Mouse (Mus musculus): ENCODE measurements around the gene D630003M21Rik. TPM values are rescaled to one million over a fixed set of nuclear protein-coding genes. Genes with fewer than 3 reads are reported as not detected.

D630003M21Rik gene
- polyA plus RNA-seq, 1 experiment, result 2.3 TPM

- H3K27ac ChIP-seq (ENCODE audit: insufficient read depth, low read length), result no peak overlapping the region
- DNase-seq, result no peak
- TF ChIP-seq POLR2A (IDR thresholded peaks at IDR 0.05; ENCODE audit: borderline replicate concordance, insufficient read depth, low read length) (no peak), CTCF (IDR thresholded peaks at IDR 0.05; ENCODE audit: borderline replicate concordance, insufficient read depth, low read depth, low read length) (no peak)
- 95% methylated on average over 18 of the region's 18 CpGs for WGBS
- peaks cover 9% of the 10 kb centered on the region for H3K4me1 ChIP-seq (ENCODE audit: control insufficient read depth, insufficient read depth, low read length)
- H3K27me3 ChIP-seq (ENCODE audit: control insufficient read depth, insufficient read depth, low read length), result no peaks in the 10 kb centered on the region
- no peak overlapping the region for H3K4me3 ChIP-seq (replicated peaks; ENCODE audit: insufficient read depth, low read depth, low read length)
These were observed 86.0 kb downstream of the D630003M21Rik start for GRCm38 (mm10) chr2:158142981-158143380.

DNA sequence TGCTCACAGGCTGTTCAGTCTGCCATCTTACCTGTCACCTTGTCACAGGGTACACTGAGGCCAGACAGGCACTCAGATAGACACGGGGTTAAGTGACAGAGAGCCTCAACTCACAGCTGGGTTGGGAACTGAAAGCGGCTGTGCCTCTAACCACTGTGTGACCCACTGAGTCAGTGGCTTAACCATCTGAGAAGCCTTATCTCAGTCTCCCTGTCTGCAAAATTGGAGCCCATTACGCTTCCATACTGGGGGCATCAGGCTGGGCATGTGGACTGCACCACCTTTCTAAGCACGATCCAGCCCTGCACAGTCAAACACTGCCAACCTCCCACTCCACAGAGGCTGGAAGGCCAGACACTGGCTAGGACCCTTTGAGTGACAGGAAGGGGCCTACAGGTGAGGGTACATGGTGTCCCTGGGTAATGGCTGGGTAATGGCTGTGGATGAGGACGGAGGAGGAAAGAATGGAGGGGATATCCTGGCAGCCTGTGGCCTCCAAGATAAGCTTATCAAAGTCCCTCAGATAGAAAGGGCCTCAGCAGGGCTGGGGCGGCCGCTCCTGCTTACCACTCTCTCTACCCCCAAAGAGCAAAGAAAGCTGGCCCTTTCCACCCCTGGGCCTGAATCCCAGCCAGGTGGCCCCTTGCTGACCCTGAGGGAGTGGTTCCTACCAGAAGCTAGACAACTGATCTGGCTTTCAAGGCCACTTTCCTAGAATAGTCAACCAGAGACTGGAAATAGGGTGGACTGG lies 87.2 kb downstream of the D630003M21Rik start:
- Histone ChIP-seq H3K27ac (ENCODE audit: insufficient read depth, low read length) (no peak overlapping the region), H3K4me1 (ENCODE audit: control insufficient read depth, insufficient read depth, low read length) (peaks cover 9% of the 10 kb centered on the region), H3K4me3 (replicated peaks; ENCODE audit: insufficient read depth, low read depth, low read length) (no peak overlapping the region), H3K27me3 (ENCODE audit: control insufficient read depth, insufficient read depth, low read length) (no peaks in the 10 kb centered on the region)
- WGBS, result 94% methylated on average over 7 of the region's 7 CpGs
- TF ChIP-seq POLR2A (IDR thresholded peaks at IDR 0.05; ENCODE audit: borderline replicate concordance, insufficient read depth, low read length) (no peak), CTCF (IDR thresholded peaks at IDR 0.05; ENCODE audit: borderline replicate concordance, insufficient read depth, low read depth, low read length) (no peak)
- no peak for DNase-seq

DNA sequence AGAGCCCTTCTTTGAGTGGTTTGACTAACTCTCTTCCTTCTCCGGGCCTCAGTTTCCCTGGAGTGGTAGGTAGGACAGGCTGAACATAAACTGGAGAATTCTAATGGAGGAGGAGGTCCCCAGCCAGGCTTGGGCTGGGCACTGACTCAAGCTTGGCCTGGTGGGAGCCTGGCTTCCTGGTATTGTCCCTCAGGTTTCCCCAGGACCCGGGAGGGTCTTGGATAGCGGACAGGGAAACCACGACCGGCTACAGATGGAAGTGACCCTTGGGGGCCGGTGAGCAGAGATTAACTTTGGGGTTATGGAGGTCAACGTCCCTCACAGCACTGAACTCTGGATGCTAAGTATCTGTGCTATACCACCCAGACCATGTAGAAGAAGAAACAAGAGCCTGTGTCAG lies 87.8 kb downstream of the D630003M21Rik start:
- Histone ChIP-seq H3K27me3 (ENCODE audit: control insufficient read depth, insufficient read depth, low read length) (no peaks in the 10 kb centered on the region), H3K4me1 (ENCODE audit: control insufficient read depth, insufficient read depth, low read length) (peaks cover 9% of the 10 kb centered on the region), H3K27ac (ENCODE audit: insufficient read depth, low read length) (no peak overlapping the region), H3K4me3 (replicated peaks; ENCODE audit: insufficient read depth, low read depth, low read length) (no peak overlapping the region)
- TF ChIP-seq POLR2A (IDR thresholded peaks at IDR 0.05; ENCODE audit: borderline replicate concordance, insufficient read depth, low read length) (no peak), CTCF (IDR thresholded peaks at IDR 0.05; ENCODE audit: borderline replicate concordance, insufficient read depth, low read depth, low read length) (no peak)
- 90% methylated on average over 7 of the region's 7 CpGs for WGBS
- DNase-seq, result no peak

- 95% methylated on average over 5 of the region's 5 CpGs for WGBS
- no peak for DNase-seq
- peaks cover 9% of the 10 kb centered on the region for H3K4me1 ChIP-seq (ENCODE audit: control insufficient read depth, insufficient read depth, low read length)
- H3K27me3 ChIP-seq (ENCODE audit: control insufficient read depth, insufficient read depth, low read length), result no peaks in the 10 kb centered on the region
- no peak overlapping the region for H3K4me3 ChIP-seq (replicated peaks; ENCODE audit: insufficient read depth, low read depth, low read length)
- TF ChIP-seq POLR2A (IDR thresholded peaks at IDR 0.05; ENCODE audit: borderline replicate concordance, insufficient read depth, low read length), result no peak
- H3K27ac ChIP-seq (ENCODE audit: insufficient read depth, low read length), result no peak overlapping the region
These were observed 88.4 kb downstream of the D630003M21Rik start for GRCm38 (mm10) chr2:158140664-158141063.

- Histone ChIP-seq H3K4me1 (ENCODE audit: control insufficient read depth, insufficient read depth, low read length) (peaks cover 9% of the 10 kb centered on the region), H3K27ac (ENCODE audit: insufficient read depth, low read length) (no peak overlapping the region), H3K27me3 (ENCODE audit: control insufficient read depth, insufficient read depth, low read length) (no peaks in the 10 kb centered on the region), H3K4me3 (replicated peaks; ENCODE audit: insufficient read depth, low read depth, low read length) (no peak overlapping the region)
- 32% methylated on average over 7 of the region's 7 CpGs for WGBS
- DNase-seq, result peak in 1 of 2 experiments; percentile 29
- TF ChIP-seq POLR2A (IDR thresholded peaks at IDR 0.05; ENCODE audit: borderline replicate concordance, insufficient read depth, low read length) (no peak), CTCF (IDR thresholded peaks at IDR 0.05; ENCODE audit: borderline replicate concordance, insufficient read depth, low read depth, low read length) (no peak)
These were observed 89.4 kb downstream of the D630003M21Rik start for GRCm38 (mm10) chr2:158139628-158140027.

DNA sequence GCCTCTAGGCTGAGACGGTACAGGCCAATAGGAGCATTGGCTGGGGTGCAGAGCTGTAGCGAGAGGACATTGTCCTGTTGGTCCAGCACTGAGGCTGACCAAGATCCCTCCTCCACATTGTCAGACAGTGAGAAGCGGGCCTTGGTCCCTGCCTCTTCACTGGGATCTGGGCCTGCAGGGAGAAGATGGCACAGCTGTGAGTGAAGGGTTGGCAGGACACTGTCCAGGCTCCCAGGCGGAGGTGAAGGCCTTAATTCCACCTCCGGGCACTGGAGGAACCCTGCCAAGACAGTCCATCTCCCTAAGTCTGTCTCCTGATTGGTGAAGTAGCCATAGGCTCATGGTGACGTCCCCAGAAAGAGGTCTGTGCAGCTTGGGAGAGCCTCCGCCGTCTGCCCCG lies 90.2 kb downstream of the D630003M21Rik start:
- Histone ChIP-seq H3K27ac (ENCODE audit: insufficient read depth, low read length) (no peak overlapping the region), H3K4me3 (replicated peaks; ENCODE audit: insufficient read depth, low read depth, low read length) (no peak overlapping the region), H3K4me1 (ENCODE audit: control insufficient read depth, insufficient read depth, low read length) (peaks cover 9% of the 10 kb centered on the region), H3K27me3 (ENCODE audit: control insufficient read depth, insufficient read depth, low read length) (no peaks in the 10 kb centered on the region)
- TF ChIP-seq POLR2A (IDR thresholded peaks at IDR 0.05; ENCODE audit: borderline replicate concordance, insufficient read depth, low read length) (no peak), CTCF (IDR thresholded peaks at IDR 0.05; ENCODE audit: borderline replicate concordance, insufficient read depth, low read depth, low read length) (no peak)
- WGBS, result 76% methylated on average over 9 of the region's 9 CpGs
- no peak for DNase-seq

- TF ChIP-seq CTCF (IDR thresholded peaks at IDR 0.05; ENCODE audit: borderline replicate concordance, insufficient read depth, low read depth, low read length), result no peak
- TF ChIP-seq POLR2A (IDR thresholded peaks at IDR 0.05; ENCODE audit: borderline replicate concordance, insufficient read depth, low read length), result no peak
- no peak overlapping the region for H3K4me3 ChIP-seq (replicated peaks; ENCODE audit: insufficient read depth, low read depth, low read length)
- WGBS, result 94% methylated on average over 12 of the region's 12 CpGs
- H3K27me3 ChIP-seq (ENCODE audit: control insufficient read depth, insufficient read depth, low read length), result no peaks in the 10 kb centered on the region
- no peak for DNase-seq
- H3K4me1 ChIP-seq (ENCODE audit: control insufficient read depth, insufficient read depth, low read length), result peaks cover 9% of the 10 kb centered on the region
- H3K27ac ChIP-seq (ENCODE audit: insufficient read depth, low read length), result no peak overlapping the region
These were observed 91.3 kb downstream of the D630003M21Rik start for GRCm38 (mm10) chr2:158137771-158138170.

- H3K4me3 ChIP-seq (replicated peaks; ENCODE audit: insufficient read depth, low read depth, low read length), result no peak overlapping the region
- no peaks in the 10 kb centered on the region for H3K27me3 ChIP-seq (ENCODE audit: control insufficient read depth, insufficient read depth, low read length)
- TF ChIP-seq POLR2A (IDR thresholded peaks at IDR 0.05; ENCODE audit: borderline replicate concordance, insufficient read depth, low read length) (no peak), CTCF (IDR thresholded peaks at IDR 0.05; ENCODE audit: borderline replicate concordance, insufficient read depth, low read depth, low read length) (no peak)
- 66% methylated on average over 7 of the region's 7 CpGs for WGBS
- DNase-seq, result no peak
- no peak overlapping the region for H3K27ac ChIP-seq (ENCODE audit: insufficient read depth, low read length)
- H3K4me1 ChIP-seq (ENCODE audit: control insufficient read depth, insufficient read depth, low read length), result peaks cover 20% of the 10 kb centered on the region
These were observed 92.8 kb downstream of the D630003M21Rik start for GRCm38 (mm10) chr2:158136205-158136604.
